Mouse (Mus musculus): ENCODE data around the gene Serp2.

Serp2 gene

DNA sequence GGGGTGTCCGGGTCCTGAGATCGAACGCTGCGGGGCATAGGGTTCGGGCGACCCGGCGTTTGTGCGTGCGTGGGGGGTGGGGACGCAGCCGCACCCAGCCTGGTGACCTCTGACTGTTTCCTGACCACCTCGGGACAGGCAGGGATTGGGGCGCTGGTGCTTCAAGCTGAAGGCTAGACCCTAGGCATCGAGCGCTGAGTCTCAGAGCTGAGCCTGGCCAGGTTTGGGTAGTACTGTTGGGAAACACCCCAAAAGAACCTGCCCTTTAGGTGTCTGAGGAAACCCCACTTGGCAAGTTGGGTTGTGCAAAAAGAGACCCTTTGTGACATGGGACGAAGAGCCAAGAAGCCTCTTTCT, at the start of gene Serp2:
TSS of gene Serp2 (minus strand) at position 38 of the 357 bp plus-strand sequence.
- DNase-seq, result no peak

- DNase-seq, result no peak
Observed at GRCm38 (mm10) chr14:76605931-76606534, 49.3 kb upstream of the Serp2 start.

DNA sequence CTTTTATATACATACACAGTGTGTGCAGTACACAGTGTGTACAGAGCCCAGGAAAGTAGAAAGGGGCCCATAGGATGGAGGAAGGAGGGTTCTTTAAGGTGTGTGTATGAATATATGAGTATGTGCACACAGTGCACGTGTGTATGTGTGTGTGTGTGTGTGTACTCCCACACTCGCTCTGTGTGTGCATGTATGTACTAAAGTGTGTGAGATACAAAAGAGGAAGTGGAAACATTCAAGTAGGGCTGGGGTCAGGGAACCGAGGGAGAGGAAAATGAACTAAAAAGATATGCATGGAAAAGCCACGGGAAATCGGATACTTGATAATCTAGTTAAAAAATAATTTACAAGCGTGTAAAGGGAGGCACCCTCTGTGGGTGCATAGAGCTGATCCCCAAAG, 47.3 kb upstream of the Serp2 start:
- no peak for DNase-seq

- DNase-seq, result peak; percentile 90
Observed at GRCm38 (mm10) chr14:76601654-76602053, 45.0 kb upstream of the Serp2 start.

GRCm38 (mm10) chr14:76600391-76600790, 43.7 kb upstream of the Serp2 start:
- peak; percentile 93 for DNase-seq

DNA sequence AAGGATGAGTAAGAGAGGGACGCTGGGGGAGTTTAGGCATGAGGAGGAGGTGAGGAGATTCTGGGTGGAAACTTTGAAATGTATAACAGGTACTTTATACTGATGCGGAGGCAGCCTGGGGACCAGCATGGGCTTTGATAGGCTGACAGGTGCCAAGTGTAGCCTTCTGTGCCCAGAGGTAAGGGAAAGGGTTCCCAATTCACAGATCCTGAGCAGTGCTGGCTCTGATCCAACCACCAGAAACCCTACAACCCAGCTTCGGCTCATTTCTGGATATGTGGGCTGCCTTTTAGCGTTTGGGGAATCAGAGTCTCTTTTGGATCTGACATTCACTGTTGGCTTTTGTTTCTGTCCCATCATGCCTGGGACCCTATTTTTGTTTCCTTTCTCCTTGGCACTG, 43.0 kb upstream of the Serp2 start:
- DNase-seq, result peak; percentile 82

DNA sequence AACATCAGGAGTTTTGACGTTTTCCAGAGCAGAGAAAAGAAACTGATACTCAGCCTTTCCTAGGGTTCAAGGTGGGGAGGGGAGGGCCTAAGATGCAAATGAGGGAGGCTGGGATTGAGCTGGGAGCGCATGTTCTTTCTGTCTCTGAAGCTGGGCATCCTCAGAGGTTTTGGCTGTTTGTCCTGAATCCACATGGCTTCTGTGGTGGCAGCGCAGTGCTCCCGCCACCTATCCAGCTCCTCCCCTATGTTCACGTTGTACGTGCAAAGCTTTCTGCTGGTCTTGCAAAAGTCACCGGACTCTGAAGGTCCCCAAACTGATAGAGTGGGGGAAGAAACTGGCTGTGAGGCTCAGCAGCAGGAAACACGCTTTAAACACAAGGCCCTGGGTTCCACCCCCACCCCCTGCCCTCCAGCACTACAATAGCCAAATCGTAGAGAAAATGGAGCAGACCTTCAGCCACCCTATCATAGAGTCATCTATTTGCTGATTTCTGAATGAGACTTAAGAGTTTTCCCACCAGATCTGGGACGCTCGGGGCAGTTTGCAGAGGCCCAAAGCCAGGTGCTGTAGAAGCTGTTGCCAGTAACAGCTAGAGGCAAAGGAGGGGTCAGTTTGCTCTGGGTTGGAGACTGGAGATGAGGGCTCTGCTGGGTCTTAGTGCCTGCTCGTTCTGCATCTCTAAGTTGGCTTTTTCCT, 42.0 kb upstream of the Serp2 start:
- DNase-seq, result peak; percentile 96

GRCm38 (mm10) chr14:76597751-76598150, 41.1 kb upstream of the Serp2 start:
- DNase-seq, result no peak

- DNase-seq, result peak; percentile 92
Observed at GRCm38 (mm10) chr14:76595048-76595859, 38.6 kb upstream of the Serp2 start.

GRCm38 (mm10) chr14:76594351-76594885, 37.7 kb upstream of the Serp2 start:
- no peak for DNase-seq

- DNase-seq, result peak; percentile 88
Observed at GRCm38 (mm10) chr14:76593630-76594193, 37.0 kb upstream of the Serp2 start.

DNA sequence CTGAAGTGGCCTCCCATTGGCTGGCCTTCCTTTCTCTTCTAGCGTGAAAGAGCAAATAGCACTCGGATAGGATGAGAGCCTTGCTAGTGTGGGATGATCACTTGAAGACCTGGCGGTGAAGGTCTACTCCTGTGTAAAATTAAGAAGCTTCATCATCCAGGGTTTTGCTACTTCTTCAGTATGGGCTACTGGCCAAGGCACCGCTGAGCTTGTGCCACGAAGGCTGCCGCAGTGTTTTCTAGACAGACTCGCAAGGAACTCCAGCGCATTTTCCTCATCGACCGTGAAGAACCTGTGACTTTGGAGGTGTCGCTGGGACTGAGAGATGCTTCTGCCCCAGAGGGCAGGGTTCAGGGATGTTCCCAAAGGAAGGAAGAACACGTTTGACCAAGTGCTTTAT, 36.0 kb upstream of the Serp2 start:
- no peak for DNase-seq

DNA sequence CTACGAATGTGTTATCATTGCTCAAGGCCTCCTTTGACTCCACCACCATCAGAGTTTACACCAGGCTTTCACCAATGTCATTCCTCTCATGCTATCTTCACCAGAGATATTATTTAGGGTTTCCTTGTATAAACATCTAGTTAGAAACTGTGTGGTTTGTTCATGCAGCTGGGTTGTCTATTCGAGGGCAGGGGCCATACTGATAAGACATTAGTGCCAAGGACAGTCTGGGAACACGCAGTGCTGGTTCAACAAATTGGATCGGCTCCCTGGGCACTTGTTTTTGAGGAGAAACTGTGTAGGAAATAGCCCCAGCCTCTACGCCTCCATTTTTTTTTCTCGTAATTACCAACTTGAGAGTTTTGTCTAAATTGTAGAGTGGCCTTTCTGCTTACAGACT, 35.4 kb upstream of the Serp2 start:
- no peak for DNase-seq

- DNase-seq, result no peak
Observed at GRCm38 (mm10) chr14:76590134-76590533, 33.4 kb upstream of the Serp2 start.

- DNase-seq, result no peak
Observed at GRCm38 (mm10) chr14:76589671-76590070, 33.0 kb upstream of the Serp2 start.

DNA sequence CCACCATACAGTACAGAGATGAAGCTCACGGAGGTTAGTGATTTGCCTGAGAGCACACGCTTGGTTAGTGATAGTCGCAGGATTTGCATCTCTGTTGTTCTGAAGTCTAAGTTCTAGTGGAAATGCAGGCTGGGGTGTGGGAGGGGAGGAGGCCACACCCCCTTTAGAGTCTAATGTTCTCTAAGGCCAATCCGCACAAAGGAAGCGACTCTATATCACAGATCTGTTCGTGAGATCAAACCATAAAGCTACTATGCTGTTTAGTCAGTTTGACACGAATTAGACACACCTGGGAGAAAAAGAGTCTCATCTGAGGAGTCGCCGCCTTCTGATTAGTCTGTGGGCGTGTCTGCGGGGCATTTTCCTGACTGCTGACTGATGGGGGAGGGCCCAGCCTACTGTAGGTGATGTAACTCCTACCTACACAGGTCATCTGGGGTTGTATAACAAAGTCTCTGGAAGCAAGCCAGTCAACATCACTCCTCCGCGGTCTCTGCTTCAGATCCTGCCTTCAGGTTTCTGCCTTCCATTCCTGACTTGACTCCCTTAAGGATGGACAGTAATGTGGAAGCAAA, 29.2 kb upstream of the Serp2 start:
- peak; percentile 87 for DNase-seq

DNA sequence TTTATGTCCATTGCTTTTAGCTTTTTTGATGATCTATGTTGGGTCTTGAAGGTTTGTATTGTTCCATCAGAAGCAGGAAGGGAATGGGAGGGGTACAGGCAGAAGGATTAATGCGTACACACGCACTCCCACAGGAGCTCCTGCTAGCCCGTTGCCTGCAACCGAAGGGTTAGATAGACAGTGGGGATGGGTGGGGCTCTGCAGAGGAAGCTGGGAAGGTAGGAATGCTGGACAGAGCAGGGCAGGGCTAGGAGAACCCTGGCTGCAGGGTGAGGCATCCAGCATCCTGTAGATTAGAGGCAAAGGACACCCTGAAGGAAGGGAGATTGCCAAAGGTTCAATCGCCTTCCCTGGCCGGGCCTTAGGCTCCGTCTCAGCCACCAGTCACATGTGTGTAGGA, 27.3 kb upstream of the Serp2 start:
- no peak for DNase-seq

DNA sequence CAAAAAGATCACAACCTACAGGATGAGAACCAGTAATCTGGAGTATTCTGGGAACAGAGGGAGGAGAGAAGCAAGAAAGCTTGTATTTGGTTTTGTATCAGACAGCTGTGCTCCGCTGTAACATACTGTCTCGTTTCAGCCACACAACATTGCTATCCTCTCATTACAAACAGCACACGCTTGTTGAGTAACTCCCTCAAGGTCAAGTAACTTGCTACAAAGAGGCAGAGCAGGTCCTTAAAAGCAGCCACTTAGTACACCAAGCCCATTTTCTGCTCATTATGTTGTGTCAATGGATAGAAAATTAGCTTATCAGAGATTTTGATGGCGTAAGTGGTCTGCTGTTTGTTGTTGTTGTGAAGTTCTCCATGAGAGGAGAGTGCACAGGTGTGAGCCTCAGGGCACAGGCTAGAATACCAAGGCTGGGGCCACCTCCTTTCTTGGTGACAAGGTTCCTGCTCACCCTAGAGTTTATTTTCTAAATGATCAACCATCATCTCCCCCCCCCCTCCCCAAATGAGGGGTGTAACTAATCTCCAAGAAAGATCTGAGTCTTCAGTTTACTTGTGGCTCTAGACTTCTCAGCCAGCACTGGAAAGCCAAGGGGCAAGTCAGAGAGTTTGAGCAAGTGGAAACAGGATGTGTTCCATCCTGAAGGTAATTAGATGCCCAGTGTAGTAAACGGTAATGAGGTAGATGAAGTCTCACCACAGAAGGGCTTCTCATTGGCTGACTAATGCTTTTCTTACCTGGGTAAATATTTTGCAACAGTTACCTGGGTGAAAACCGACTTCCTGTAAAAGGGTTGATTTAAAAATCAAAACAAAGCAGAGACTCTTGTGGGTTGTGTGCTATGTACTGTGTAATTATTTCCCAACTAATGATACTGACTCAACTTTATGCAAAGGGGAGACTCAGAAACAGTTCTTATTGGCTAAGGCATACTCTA, 25.6 kb upstream of the Serp2 start:
- no peak for DNase-seq

- peak; percentile 92 for DNase-seq
Observed at GRCm38 (mm10) chr14:76579660-76580061, 23.0 kb upstream of the Serp2 start.

GRCm38 (mm10) chr14:76577840-76578239, 21.2 kb upstream of the Serp2 start:
- no peak for DNase-seq

- peak; percentile 64 for DNase-seq
Observed at GRCm38 (mm10) chr14:76570292-76570691, 13.6 kb upstream of the Serp2 start.

Measured in heart, adult 11 months (tissue).